Mouse (Mus musculus) liver, embryonic 18 days (tissue): Measurements from ENCODE around the gene Tff1. TPM values are rescaled to one million over a fixed set of nuclear protein-coding genes. Genes with fewer than 3 reads are reported as not detected.

ENCODE experiments used
- polyA plus RNA-seq: library from polyadenylated mRNA; depleted of rRNA; stranded (reverse); fragments of >200 nt; gene quantifications from 2 replicates; pipeline ENCODE4 v1.2.3, GENCODE M21; 2012; rRNA removed

Tff1 gene
- polyA plus RNA-seq = not detected in 2 replicates

GRCm38 (mm10) chr17:31165127-31165526, at the start of gene Tff1:
Tff1 (minus strand) TSS chr17:31165277.

GRCm38 (mm10) chr17:31207771-31208334, 42.8 kb upstream of the Tff1 start, which contains the start of gene Ubash3a:
Ubash3a (plus strand) TSS chr17:31207873.

GRCm38 (mm10) chr17:31198877-31199276, 33.8 kb upstream of the Tff1 start, which contains the start of gene Tmprss3:
Tmprss3 (minus strand) TSS chr17:31198977.

GRCm38 (mm10) chr17:31144040-31145037, 20.7 kb downstream of the Tff1 start, which contains the start of gene Tff2:
Tff2 (minus strand) TSS chr17:31144282.

GRCm38 (mm10) chr17:31129452-31129851, 35.6 kb downstream of the Tff1 start, which contains the start of gene Tff3:
Tff3 (minus strand) TSS chr17:31129646.

Other genes starting within 250 kb of the Tff1 start
- gene Umodl1, start 210.6 kb downstream of the Tff1 start, polyA plus RNA-seq = 0.01 and 0.08 TPM in 2 replicates
- 4.0 and 4.2 TPM in 2 replicates for gene Abcg1, start 107.6 kb downstream of the Tff1 start, polyA plus RNA-seq
- 507 and 543 TPM in 2 replicates for gene Tff3, start 35.6 kb downstream of the Tff1 start, polyA plus RNA-seq
- 0.07 and 0.22 TPM in 2 replicates for gene Tff2, start 21.0 kb downstream of the Tff1 start, polyA plus RNA-seq
- gene Tmprss3, start 33.7 kb upstream of the Tff1 start, polyA plus RNA-seq = 0.89 and 1.0 TPM in 2 replicates
- gene Ubash3a, start 42.6 kb upstream of the Tff1 start, polyA plus RNA-seq = 3.3 and 3.7 TPM in 2 replicates
- 0.37 and 0.58 TPM in 2 replicates for gene Rsph1, start 112.1 kb upstream of the Tff1 start, polyA plus RNA-seq
- gene Slc37a1, start 121.5 kb upstream of the Tff1 start, polyA plus RNA-seq = 4.1 and 5.0 TPM in 2 replicates
- gene Pde9a, start 220.9 kb upstream of the Tff1 start, polyA plus RNA-seq = 6.3 and 6.7 TPM in 2 replicates